Mouse (Mus musculus): ENCODE measurements around the gene Myo1f. TPM values are rescaled to one million over a fixed set of nuclear protein-coding genes. Genes with fewer than 3 reads are reported as not detected.

The Myo1f gene
- polyA plus RNA-seq, 1 experiment from 2014 or later, result 7.9 TPM

- Histone ChIP-seq H3K27ac (ENCODE audit: low read length) (no peak overlapping the region), H3K4me2 (ENCODE audit: low read depth, low read length) (no peak overlapping the region), H3K9me3 (replicated peaks; ENCODE audit: control insufficient read depth, low read length) (no peaks in the 10 kb centered on the region), H3K27me3 (ENCODE audit: control insufficient read depth, insufficient read depth, low read length) (no peaks in the 10 kb centered on the region), H3K9ac (ENCODE audit: low read length) (no peak overlapping the region), H3K4me3 (replicated peaks; ENCODE audit: low read length) (no peak overlapping the region), H3K4me1 (ENCODE audit: control insufficient read depth, insufficient read depth, low read length) (no peaks in the 10 kb centered on the region), H3K36me3 (ENCODE audit: control insufficient read depth, insufficient read depth, low read length) (no peaks in the 10 kb centered on the region)
- ATAC-seq (ENCODE audit: insufficient read depth, low FRiP score), result no peak
- 75% methylated on average over 4 of the region's 4 CpGs for WGBS
Observed at GRCm38 (mm10) chr17:33557922-33558321, 2.4 kb downstream of the Myo1f start.

- Histone ChIP-seq H3K27me3 (ENCODE audit: control insufficient read depth, insufficient read depth, low read length) (no peaks in the 10 kb centered on the region), H3K4me2 (ENCODE audit: low read depth, low read length) (no peak overlapping the region), H3K9me3 (replicated peaks; ENCODE audit: control insufficient read depth, low read length) (no peaks in the 10 kb centered on the region), H3K36me3 (ENCODE audit: control insufficient read depth, insufficient read depth, low read length) (no peaks in the 10 kb centered on the region), H3K4me3 (replicated peaks; ENCODE audit: low read length) (no peak overlapping the region), H3K9ac (ENCODE audit: low read length) (no peak overlapping the region), H3K4me1 (ENCODE audit: control insufficient read depth, insufficient read depth, low read length) (no peaks in the 10 kb centered on the region), H3K27ac (ENCODE audit: low read length) (no peak overlapping the region)
- ATAC-seq (ENCODE audit: insufficient read depth, low FRiP score), result no peak
- 75% methylated on average over 2 of the region's 2 CpGs for WGBS
Observed at GRCm38 (mm10) chr17:33563527-33564076, 8.1 kb downstream of the Myo1f start.

- Histone ChIP-seq H3K9ac (ENCODE audit: low read length) (no peak overlapping the region), H3K4me1 (ENCODE audit: control insufficient read depth, insufficient read depth, low read length) (no peaks in the 10 kb centered on the region), H3K4me3 (replicated peaks; ENCODE audit: low read length) (no peak overlapping the region), H3K36me3 (ENCODE audit: control insufficient read depth, insufficient read depth, low read length) (no peaks in the 10 kb centered on the region), H3K9me3 (replicated peaks; ENCODE audit: control insufficient read depth, low read length) (no peaks in the 10 kb centered on the region), H3K27me3 (ENCODE audit: control insufficient read depth, insufficient read depth, low read length) (no peaks in the 10 kb centered on the region), H3K4me2 (ENCODE audit: low read depth, low read length) (no peak overlapping the region), H3K27ac (ENCODE audit: low read length) (no peak overlapping the region)
- WGBS, result 63% methylated on average over 1 of the region's 1 CpGs
- ATAC-seq (ENCODE audit: insufficient read depth, low FRiP score), result no peak
Observed at GRCm38 (mm10) chr17:33564599-33564998, 9.1 kb downstream of the Myo1f start.

- ATAC-seq (ENCODE audit: insufficient read depth, low FRiP score), result no peak
- 76% methylated on average over 2 of the region's 2 CpGs for WGBS
- H3K27me3 ChIP-seq (ENCODE audit: control insufficient read depth, insufficient read depth, low read length), result no peaks in the 10 kb centered on the region
- no peaks in the 10 kb centered on the region for H3K9me3 ChIP-seq (replicated peaks; ENCODE audit: control insufficient read depth, low read length)
- no peak overlapping the region for H3K9ac ChIP-seq (ENCODE audit: low read length)
- H3K4me3 ChIP-seq (replicated peaks; ENCODE audit: low read length), result no peak overlapping the region
- H3K36me3 ChIP-seq (ENCODE audit: control insufficient read depth, insufficient read depth, low read length), result no peaks in the 10 kb centered on the region
- H3K4me2 ChIP-seq (ENCODE audit: low read depth, low read length), result no peak overlapping the region
- H3K4me1 ChIP-seq (ENCODE audit: control insufficient read depth, insufficient read depth, low read length), result no peaks in the 10 kb centered on the region
- no peak overlapping the region for H3K27ac ChIP-seq (ENCODE audit: low read length)
Observed at GRCm38 (mm10) chr17:33566182-33566581, 10.7 kb downstream of the Myo1f start.

DNA sequence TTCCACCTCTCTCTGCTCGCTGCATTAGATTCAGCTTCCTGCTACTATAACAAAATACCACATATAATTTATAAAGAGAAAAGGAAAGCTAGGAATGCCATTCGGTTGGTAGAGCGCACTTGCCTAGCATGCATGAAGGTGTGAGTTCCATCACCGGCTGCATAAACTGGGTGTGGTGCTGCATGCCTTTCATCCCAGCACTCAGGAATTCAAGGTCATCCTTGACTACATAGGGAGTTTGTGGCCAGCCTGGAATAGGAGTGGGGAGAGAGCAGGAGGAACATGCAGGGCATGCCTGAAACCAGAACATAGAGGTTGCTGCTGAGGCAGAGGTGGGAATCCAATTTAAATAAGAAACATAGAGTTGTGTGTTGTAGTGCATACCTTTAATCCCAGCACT, 28.6 kb downstream of the Myo1f start:
- Histone ChIP-seq H3K36me3 (ENCODE audit: control insufficient read depth, insufficient read depth, low read length) (no peaks in the 10 kb centered on the region), H3K4me1 (ENCODE audit: control insufficient read depth, insufficient read depth, low read length) (no peaks in the 10 kb centered on the region), H3K27ac (ENCODE audit: low read length) (no peak overlapping the region), H3K4me3 (replicated peaks; ENCODE audit: low read length) (no peak overlapping the region), H3K9me3 (replicated peaks; ENCODE audit: control insufficient read depth, low read length) (no peaks in the 10 kb centered on the region), H3K27me3 (ENCODE audit: control insufficient read depth, insufficient read depth, low read length) (no peaks in the 10 kb centered on the region), H3K9ac (ENCODE audit: low read length) (no peak overlapping the region), H3K4me2 (ENCODE audit: low read depth, low read length) (no peak overlapping the region)
- no peak for ATAC-seq (ENCODE audit: insufficient read depth, low FRiP score)
- WGBS, result 80% methylated on average over 4 of the region's 4 CpGs

DNA sequence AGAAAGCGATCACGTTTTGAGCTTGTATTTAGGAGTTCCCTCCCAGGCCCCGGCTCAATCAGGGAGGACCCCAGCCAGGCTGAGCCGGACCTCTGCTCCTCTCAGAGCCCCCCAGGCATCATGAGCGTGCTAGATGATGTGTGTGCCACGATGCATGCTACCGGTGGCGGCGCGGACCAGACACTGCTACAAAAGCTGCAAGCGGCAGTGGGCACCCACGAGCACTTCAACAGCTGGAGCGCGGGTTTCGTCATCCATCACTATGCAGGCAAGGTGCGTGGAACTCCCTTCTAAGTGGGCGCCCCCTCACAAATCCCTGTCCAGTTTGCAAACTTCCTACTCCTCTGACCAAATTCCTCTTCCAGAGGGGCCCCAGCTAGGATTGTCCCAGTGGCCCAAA, 30.5 kb downstream of the Myo1f start:
- WGBS, result 62% methylated on average over 17 of the region's 17 CpGs
- H3K27ac ChIP-seq (ENCODE audit: low read length), result no peak overlapping the region
- ATAC-seq (ENCODE audit: insufficient read depth, low FRiP score), result no peak
- H3K9ac ChIP-seq (ENCODE audit: low read length), result no peak overlapping the region
- H3K27me3 ChIP-seq (ENCODE audit: control insufficient read depth, insufficient read depth, low read length), result no peaks in the 10 kb centered on the region
- no peaks in the 10 kb centered on the region for H3K36me3 ChIP-seq (ENCODE audit: control insufficient read depth, insufficient read depth, low read length)
- no peaks in the 10 kb centered on the region for H3K4me1 ChIP-seq (ENCODE audit: control insufficient read depth, insufficient read depth, low read length)
- H3K9me3 ChIP-seq (replicated peaks; ENCODE audit: control insufficient read depth, low read length), result no peaks in the 10 kb centered on the region
- H3K4me3 ChIP-seq (replicated peaks; ENCODE audit: low read length), result no peak overlapping the region
- no peak overlapping the region for H3K4me2 ChIP-seq (ENCODE audit: low read depth, low read length)

DNA sequence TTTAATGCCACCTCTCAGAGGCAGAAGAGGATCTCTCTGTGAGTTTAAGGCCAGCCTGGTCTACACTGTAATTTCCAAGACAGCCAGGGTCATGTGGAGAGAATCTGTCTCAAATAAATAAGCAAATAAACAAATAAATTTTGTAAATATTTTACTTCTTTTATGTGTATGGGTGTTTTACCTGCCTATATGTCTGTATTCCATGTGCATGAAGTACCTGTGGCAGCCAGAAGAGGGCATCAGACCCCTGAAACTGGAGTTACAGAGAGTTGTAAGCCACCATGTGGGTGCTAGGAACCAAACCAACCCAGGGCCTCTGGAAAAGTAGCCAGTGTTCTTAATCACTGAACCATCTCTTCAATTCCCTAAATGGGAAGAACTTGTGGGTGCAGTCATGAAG, 41.8 kb downstream of the Myo1f start:
- ATAC-seq (ENCODE audit: insufficient read depth, low FRiP score), result no peak
- H3K9ac ChIP-seq (ENCODE audit: low read length), result no peak overlapping the region

DNA sequence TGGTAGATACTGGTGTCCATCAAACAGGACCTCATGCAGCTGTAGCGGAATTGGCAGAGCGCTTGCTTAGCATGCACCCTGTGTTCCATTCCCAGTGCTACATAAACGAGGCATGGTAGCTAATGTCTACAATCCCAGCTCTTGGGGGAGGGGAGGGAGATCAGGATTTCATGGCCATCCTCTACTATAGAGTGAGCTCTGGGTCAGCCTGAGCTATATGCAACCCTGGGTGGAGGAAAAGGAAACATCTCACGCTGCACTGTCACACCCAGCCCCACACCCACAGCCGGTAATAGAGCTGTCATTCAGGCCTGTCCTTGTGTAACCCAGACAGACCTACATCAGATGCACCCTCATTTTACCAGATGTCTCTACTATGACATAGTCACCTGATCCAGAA, 43.0 kb downstream of the Myo1f start:
- H3K27ac ChIP-seq (ENCODE audit: low read length), result no peak overlapping the region
- H3K4me2 ChIP-seq (ENCODE audit: low read depth, low read length), result no peak overlapping the region
- H3K4me3 ChIP-seq (replicated peaks; ENCODE audit: low read length), result no peak overlapping the region
- ATAC-seq (ENCODE audit: insufficient read depth, low FRiP score), result no peak
- H3K9me3 ChIP-seq (replicated peaks; ENCODE audit: control insufficient read depth, low read length), result no peaks in the 10 kb centered on the region; the same call in 1 of the 2 replicates
- 80% methylated on average over 5 of the region's 5 CpGs for WGBS
- no peaks in the 10 kb centered on the region for H3K27me3 ChIP-seq (ENCODE audit: control insufficient read depth, insufficient read depth, low read length)
- no peak overlapping the region for H3K9ac ChIP-seq (ENCODE audit: low read length)
- H3K4me1 ChIP-seq (ENCODE audit: control insufficient read depth, insufficient read depth, low read length), result no peaks in the 10 kb centered on the region
- no peaks in the 10 kb centered on the region for H3K36me3 ChIP-seq (ENCODE audit: control insufficient read depth, insufficient read depth, low read length)

More for the DNA sequence above, 41.8 kb downstream of the Myo1f start:
- no peak overlapping the region for H3K27ac ChIP-seq (ENCODE audit: low read length)
- no peak overlapping the region for H3K4me3 ChIP-seq (replicated peaks; ENCODE audit: low read length)
- H3K4me1 ChIP-seq (ENCODE audit: control insufficient read depth, insufficient read depth, low read length), result no peaks in the 10 kb centered on the region
- no peaks in the 10 kb centered on the region for H3K36me3 ChIP-seq (ENCODE audit: control insufficient read depth, insufficient read depth, low read length)
- no peak overlapping the region for H3K4me2 ChIP-seq (ENCODE audit: low read depth, low read length)
- H3K27me3 ChIP-seq (ENCODE audit: control insufficient read depth, insufficient read depth, low read length), result no peaks in the 10 kb centered on the region
- no peaks in the 10 kb centered on the region; the same call in 1 of the 2 replicates for H3K9me3 ChIP-seq (replicated peaks; ENCODE audit: control insufficient read depth, low read length)

DNA sequence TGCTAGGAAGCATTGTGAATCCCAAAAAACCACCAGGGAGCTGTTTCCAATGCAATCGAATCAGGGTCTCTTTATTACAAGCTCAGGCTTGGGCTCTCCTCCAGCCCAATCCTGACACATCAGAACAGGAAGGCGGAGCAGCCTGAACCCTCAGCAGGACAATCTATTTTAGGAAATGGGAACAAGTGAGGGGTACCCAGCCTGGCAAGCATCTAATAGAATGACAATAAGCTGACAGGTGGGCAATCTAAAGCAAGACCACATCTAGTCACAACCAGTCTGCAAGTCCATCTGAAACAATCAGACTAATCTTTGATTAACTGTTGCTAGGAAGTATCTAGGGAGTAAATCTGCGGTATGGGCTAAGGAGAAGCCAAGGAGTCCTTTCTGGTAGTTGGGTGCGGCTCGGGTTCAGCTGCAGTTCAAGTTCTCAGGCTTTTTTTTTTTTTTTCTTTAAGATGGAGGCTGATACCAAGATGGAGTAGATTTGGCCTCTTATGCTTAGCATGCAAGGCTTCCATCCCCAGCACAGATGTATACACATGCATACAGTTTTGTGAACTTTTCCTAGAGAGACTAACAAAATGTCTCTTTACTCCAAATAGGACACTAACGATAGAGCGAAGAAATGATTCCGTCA, 44.4 kb downstream of the Myo1f start:
- Histone ChIP-seq H3K4me1 (ENCODE audit: control insufficient read depth, insufficient read depth, low read length) (no peaks in the 10 kb centered on the region), H3K4me2 (ENCODE audit: low read depth, low read length) (no peak overlapping the region), H3K9me3 (replicated peaks; ENCODE audit: control insufficient read depth, low read length) (no peaks in the 10 kb centered on the region; the same call in 1 of the 2 replicates), H3K36me3 (ENCODE audit: control insufficient read depth, insufficient read depth, low read length) (no peaks in the 10 kb centered on the region), H3K9ac (ENCODE audit: low read length) (no peak overlapping the region), H3K27me3 (ENCODE audit: control insufficient read depth, insufficient read depth, low read length) (no peaks in the 10 kb centered on the region), H3K4me3 (replicated peaks; ENCODE audit: low read length) (no peak overlapping the region), H3K27ac (ENCODE audit: low read length) (no peak overlapping the region)
- WGBS, result 79% methylated on average over 8 of the region's 8 CpGs
- ATAC-seq (ENCODE audit: insufficient read depth, low FRiP score), result no peak

All from stomach, embryonic 16.5 days (tissue).